Mouse (Mus musculus): ENCODE results near the gene Grip1.

DNA sequence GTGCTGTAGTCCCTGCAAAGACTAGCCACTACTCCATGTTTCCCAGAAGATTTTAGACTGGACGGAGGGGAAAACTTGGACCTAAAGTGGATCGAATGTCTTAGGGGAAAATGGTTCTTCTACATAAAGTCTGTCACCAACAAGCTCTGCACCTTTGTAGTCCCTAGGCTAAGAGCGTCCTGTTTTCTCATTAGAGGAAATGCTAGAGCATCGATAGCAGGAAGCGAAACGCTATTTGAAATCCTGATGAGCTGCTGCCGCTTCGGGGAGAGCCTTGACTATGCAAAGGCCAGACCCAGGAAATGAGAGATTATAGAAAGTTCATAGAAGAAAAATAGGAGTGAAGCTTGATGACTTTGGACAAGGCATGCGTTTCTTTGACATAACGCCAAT, 671.8 kb downstream of the Grip1 start:
- TF ChIP-seq CTCF (IDR thresholded peaks at IDR 0.05; ENCODE audit: low read depth) (no peak), EP300 (IDR thresholded peaks at IDR 0.05; ENCODE audit: low read depth) (no peak)

Measured in heart, postnatal 0 days (tissue).